Mouse (Mus musculus) MEL (cell line): ENCODE measurements around the gene Tmem255b. TPM values are rescaled to one million over a fixed set of nuclear protein-coding genes. Genes with fewer than 3 reads are reported as not detected.

Source experiments
- DNase-seq: peaks from one replicate; pipeline ENCODE4 v3.0.0; 2011; ENCODE audit warnings: low read depth, low spot score
- H3K27ac ChIP-seq: 2 replicates; pipeline ENCODE4 v1.5.1; 2012; ENCODE audit warnings: low read depth, mild to moderate bottlenecking, control low read depth, low read length, moderate library complexity; ENCODE audit not compliant: control insufficient read depth
- H3K27me3 ChIP-seq, 2 experiments: fragments of 150-350 bp in 1 of 2; sonication (generic) in 1 of 2; 2 replicates each; pipeline ENCODE4 v1.6.1; 2012; ENCODE audit warnings: low read length in 2 of 2, mild to moderate bottlenecking in 2 of 2, improper control_type of control experiment in 1 of 2, moderate library complexity in 1 of 2; ENCODE audit not compliant: insufficient read depth in 2 of 2, control insufficient read depth in 1 of 2
- H3K36me3 ChIP-seq, 2 experiments: 2 replicates each; pipeline ENCODE4 v1.6.1; 2012 to 2014; ENCODE audit warnings: low read length in 2 of 2, improper control_type of control experiment in 1 of 2, inconsistent platforms in 1 of 2, mild to moderate bottlenecking in 1 of 2; ENCODE audit not compliant: insufficient read depth in 2 of 2, control insufficient read depth in 1 of 2
- H3K4me1 ChIP-seq, 2 experiments: fragments of 150-350 bp in 1 of 2; sonication (generic) in 1 of 2; 2 replicates each; pipeline ENCODE4 v1.6.1; 2012; ENCODE audit warnings: low read length in 2 of 2, improper control_type of control experiment in 1 of 2, mild to moderate bottlenecking in 1 of 2; ENCODE audit not compliant: insufficient read depth in 2 of 2, control insufficient read depth in 1 of 2
- H3K4me3 ChIP-seq, 2 experiments: fragments of 150-350 bp in 1 of 2; sonication (generic) in 1 of 2; 2 replicates each; pipeline ENCODE4 v1.5.1; 2012; ENCODE audit warnings: low read depth in 2 of 2, low read length in 2 of 2, mild to moderate bottlenecking in 2 of 2, moderate library complexity in 2 of 2, control low read depth in 1 of 2, improper control_type of control experiment in 1 of 2; ENCODE audit not compliant: control insufficient read depth in 1 of 2, insufficient read depth in 1 of 2
- H3K79me2 ChIP-seq: 2 replicates; pipeline ENCODE4 v1.6.1; 2012; ENCODE audit warnings: mild to moderate bottlenecking, low read length, moderate library complexity; ENCODE audit not compliant: control insufficient read depth, poor library complexity, insufficient read depth
- H3K9ac ChIP-seq: 2 replicates; pipeline ENCODE4 v1.6.1; 2012; ENCODE audit warnings: low read depth, mild to moderate bottlenecking, control low read depth, low read length, moderate library complexity; ENCODE audit not compliant: control insufficient read depth, poor library complexity, severe bottlenecking
- H3K9me3 ChIP-seq: fragments of 150-350 bp; sonication (generic); replicated peaks from 2 replicates; pipeline ENCODE4 v1.6.1; 2012; ENCODE audit warnings: mild to moderate bottlenecking, low read length, improper control_type of control experiment, moderate library complexity; ENCODE audit not compliant: insufficient read depth
- BHLHE40 ChIP-seq: IDR thresholded peaks from 2 replicates; pipeline ENCODE4 v1.6.1; 2012; ENCODE audit warnings: low read depth, mild to moderate bottlenecking, inconsistent platforms, low read length, improper control_type of control experiment, borderline replicate concordance
- CHD1 ChIP-seq: IDR thresholded peaks from 2 replicates; pipeline ENCODE4 v1.6.1; 2012; ENCODE audit warnings: low read depth, mild to moderate bottlenecking, inconsistent platforms, low read length, improper control_type of control experiment
- CHD2 ChIP-seq: IDR thresholded peaks from 2 replicates; pipeline ENCODE4 v1.6.1; 2011; ENCODE audit warnings: low read length, improper control_type of control experiment
- CTCF ChIP-seq, 3 experiments: IDR thresholded peaks in 2 of 3; conservative IDR thresholded peaks in 1 of 3; 2 replicates each; pipeline ENCODE4 v1.5.1; 2011 to 2012; ENCODE audit warnings: low read length in 3 of 3, low read depth in 2 of 3, mild to moderate bottlenecking in 2 of 3, improper control_type of control experiment in 1 of 3, inconsistent platforms in 1 of 3, mixed read lengths in 1 of 3, moderate library complexity in 1 of 3; ENCODE audit not compliant: control insufficient read depth in 1 of 3, insufficient read depth in 1 of 3, poor library complexity in 1 of 3, severe bottlenecking in 1 of 3
- E2F4 ChIP-seq: IDR thresholded peaks from 2 replicates; pipeline ENCODE4 v1.6.1; 2011; ENCODE audit warnings: low read depth, low read length, improper control_type of control experiment, borderline replicate concordance
- GABPA ChIP-seq: IDR thresholded peaks from 2 replicates; pipeline ENCODE4 v1.6.1; 2012; ENCODE audit warnings: low read depth, mild to moderate bottlenecking, inconsistent platforms, low read length, improper control_type of control experiment, moderate library complexity
- GATA1 ChIP-seq: IDR thresholded peaks from 2 replicates; pipeline ENCODE4 v1.6.1; 2011; ENCODE audit warnings: low read depth, low read length, improper control_type of control experiment
- HCFC1 ChIP-seq: IDR thresholded peaks from 2 replicates; pipeline ENCODE4 v1.6.1; 2012; ENCODE audit warnings: low read depth, mild to moderate bottlenecking, inconsistent platforms, low read length, improper control_type of control experiment, moderate library complexity
- JUND ChIP-seq: IDR thresholded peaks from 2 replicates; pipeline ENCODE4 v1.6.1; 2011; ENCODE audit warnings: low read depth, mild to moderate bottlenecking, improper control_type of control experiment, low read length
- KAT2A ChIP-seq: conservative IDR thresholded peaks from 2 replicates; pipeline ENCODE4 v1.6.1; 2012; ENCODE audit warnings: low read depth, low read length, improper control_type of control experiment, inconsistent platforms
- MAFK ChIP-seq: IDR thresholded peaks from 2 replicates; pipeline ENCODE4 v1.6.1; 2011; ENCODE audit warnings: low read depth, mild to moderate bottlenecking, low read length, improper control_type of control experiment, borderline replicate concordance
- MAX ChIP-seq: IDR thresholded peaks from 2 replicates; pipeline ENCODE4 v1.6.1; 2011; ENCODE audit warnings: low read length, improper control_type of control experiment
- MAZ ChIP-seq: IDR thresholded peaks from 2 replicates; pipeline ENCODE4 v1.6.1; 2012; ENCODE audit warnings: low read depth, mild to moderate bottlenecking, inconsistent platforms, low read length, improper control_type of control experiment
- MEF2A ChIP-seq: IDR thresholded peaks from 2 replicates; pipeline ENCODE4 v1.6.1; 2014; ENCODE audit warnings: low read depth, mild to moderate bottlenecking, inconsistent platforms, low read length, improper control_type of control experiment; ENCODE audit not compliant: poor library complexity, insufficient replicate concordance, severe bottlenecking; ENCODE audit errors: extremely low read depth
- MXI1 ChIP-seq: IDR thresholded peaks from 2 replicates; pipeline ENCODE4 v1.6.1; 2011; ENCODE audit warnings: mild to moderate bottlenecking, low read depth, low read length, improper control_type of control experiment
- MYB ChIP-seq: IDR thresholded peaks from 2 replicates; pipeline ENCODE4 v1.6.1; 2011; ENCODE audit warnings: mild to moderate bottlenecking, low read depth, low read length, improper control_type of control experiment
- MYC ChIP-seq: IDR thresholded peaks from 2 replicates; pipeline ENCODE4 v1.6.1; 2011; ENCODE audit warnings: low read depth, mild to moderate bottlenecking, low read length, improper control_type of control experiment, moderate library complexity
- NRF1 ChIP-seq: IDR thresholded peaks from 2 replicates; pipeline ENCODE4 v1.6.1; 2014; ENCODE audit warnings: low read depth, mild to moderate bottlenecking, inconsistent platforms, low read length, improper control_type of control experiment, moderate library complexity; ENCODE audit not compliant: poor library complexity, insufficient read depth, severe bottlenecking
- POLR2A ChIP-seq, 2 experiments: IDR thresholded peaks; 2 replicates each; pipeline ENCODE4 v1.6.1; 2011 to 2012; ENCODE audit warnings: low read length in 2 of 2, mild to moderate bottlenecking in 2 of 2, control low read depth in 1 of 2, improper control_type of control experiment in 1 of 2, low read depth in 1 of 2, moderate library complexity in 1 of 2; ENCODE audit not compliant: control insufficient read depth in 1 of 2, insufficient read depth in 1 of 2, poor library complexity in 1 of 2
- POLR2AphosphoS2 ChIP-seq: IDR thresholded peaks from 2 replicates; pipeline ENCODE4 v1.6.1; 2011; ENCODE audit warnings: low read length, improper control_type of control experiment
- POLR2AphosphoS5 ChIP-seq: IDR thresholded peaks from 2 replicates; pipeline ENCODE4 v1.6.1; 2012; ENCODE audit warnings: low read depth, borderline replicate concordance, mild to moderate bottlenecking, inconsistent platforms, low read length, moderate library complexity, mixed read lengths
- SMC3 ChIP-seq: IDR thresholded peaks from 2 replicates; pipeline ENCODE4 v1.6.1; 2011; ENCODE audit warnings: low read depth, low read length, improper control_type of control experiment
- TBP ChIP-seq: IDR thresholded peaks from 2 replicates; pipeline ENCODE4 v1.8.0; 2011; ENCODE audit warnings: low read depth, low read length, improper control_type of control experiment
- UBTF ChIP-seq: IDR thresholded peaks from 2 replicates; pipeline ENCODE4 v1.6.1; 2012; ENCODE audit warnings: low read depth, mild to moderate bottlenecking, inconsistent platforms, low read length, improper control_type of control experiment, moderate library complexity, borderline replicate concordance; ENCODE audit not compliant: insufficient read depth
- ZC3H11A ChIP-seq: IDR thresholded peaks from 2 replicates; pipeline ENCODE4 v1.6.1; 2012; ENCODE audit warnings: low read depth, mild to moderate bottlenecking, inconsistent platforms, low read length, improper control_type of control experiment
- ZKSCAN1 ChIP-seq: IDR thresholded peaks from 2 replicates; pipeline ENCODE4 v1.6.1; 2012; ENCODE audit warnings: low read depth, mild to moderate bottlenecking, inconsistent platforms, low read length, improper control_type of control experiment, moderate library complexity
- ZNF384 ChIP-seq: IDR thresholded peaks from 2 replicates; pipeline ENCODE4 v1.6.1; 2012; ENCODE audit warnings: low read depth, mild to moderate bottlenecking, inconsistent platforms, low read length, improper control_type of control experiment
- polyA plus RNA-seq, 2 experiments: library from polyadenylated mRNA; stranded (reverse) in 1 of 2; unstranded in 1 of 2; fragments of >175 nt in 1 of 2; fragments of >200 nt in 1 of 2; gene quantifications; 2 replicates each; pipeline versions ENCODE4 v1.2.1 to v1.2.4; 2012; ENCODE audit warnings: low replicate concordance in 2 of 2, low read depth in 1 of 2; ENCODE audit not compliant: insufficient read length in 2 of 2, insufficient read depth in 1 of 2, missing spikeins in 1 of 2
- total RNA-seq: library from RNA; depleted of rRNA; stranded (reverse); fragments of 300-350 nt; gene quantifications from 2 replicates; pipeline ENCODE4 v1.2.3, GENCODE M21; 2012

Gene Tmem255b
- total and polyA plus RNA-seq, 3 experiments: not detected

GRCm38 (mm10) chr8:13507284-13507937, 72.4 kb downstream of the Tmem255b start:
- Histone ChIP-seq H3K79me2 (no peaks in the 10 kb centered on the region), H3K36me3 (peaks cover 0 to 5% of the 10 kb centered on the region in 2 experiments; a peak in 2 of 4 replicates), H3K27ac (no peak overlapping the region), H3K27me3 (no peaks in the 10 kb centered on the region), H3K4me1 (peaks cover 1 to 12% of the 10 kb centered on the region in 2 experiments), H3K9me3 (no peaks in the 10 kb centered on the region), H3K9ac (no peak overlapping the region), H3K4me3 (no peak overlapping the region)
- TF ChIP-seq NRF1: no peak
- TF ChIP-seq GABPA: no peak
- no peak for TF ChIP-seq ZNF384
- no peak for TF ChIP-seq MXI1
- no peak for TF ChIP-seq MAX
- TF ChIP-seq SMC3: no peak
- no peak for TF ChIP-seq MEF2A
- no peak for TF ChIP-seq MAFK
- no peak for TF ChIP-seq ZKSCAN1
- TF ChIP-seq BHLHE40: no peak
- TF ChIP-seq POLR2AphosphoS5: no peak
- no peak for TF ChIP-seq CHD1
- no peak for TF ChIP-seq E2F4
- no peak for TF ChIP-seq MYC
- TF ChIP-seq HCFC1: no peak
- TF ChIP-seq CTCF (IDR thresholded peaks at IDR 0.05 in 2 of 3, conservative IDR thresholded peaks at IDR 0.05 in 1 of 3; ENCODE audit: control insufficient read depth in 1 of 3, insufficient read depth in 1 of 3, low read depth in 2 of 3, low read length in 3 of 3, poor library complexity in 1 of 3, severe bottlenecking in 1 of 3): no peak
- TF ChIP-seq JUND: no peak
- DNase-seq: no peak

GRCm38 (mm10) chr8:13512016-13512415, 77.0 kb downstream of the Tmem255b start:
- Histone ChIP-seq H3K27me3 (no peaks in the 10 kb centered on the region), H3K9me3 (no peaks in the 10 kb centered on the region), H3K4me1 (peaks cover 20 to 29% of the 10 kb centered on the region in 2 experiments), H3K9ac (no peak overlapping the region), H3K27ac (no peak overlapping the region), H3K79me2 (no peaks in the 10 kb centered on the region), H3K4me3 (no peak overlapping the region), H3K36me3 (peaks cover 0 to 22% of the 10 kb centered on the region in 2 experiments; a peak in 2 of 4 replicates)
- no peak for TF ChIP-seq POLR2AphosphoS2
- TF ChIP-seq MAFK: no peak
- no peak for TF ChIP-seq UBTF
- no peak for TF ChIP-seq MEF2A
- TF ChIP-seq HCFC1: no peak
- no peak for TF ChIP-seq MYB
- TF ChIP-seq CHD2: no peak
- no peak for TF ChIP-seq TBP
- no peak for TF ChIP-seq MAZ
- no peak for TF ChIP-seq MYC
- TF ChIP-seq KAT2A: no peak
- TF ChIP-seq ZC3H11A: no peak
- TF ChIP-seq SMC3: no peak
- no peak for TF ChIP-seq NRF1
- no peak for TF ChIP-seq BHLHE40
- TF ChIP-seq POLR2A (IDR thresholded peaks at IDR 0.05; ENCODE audit: control insufficient read depth in 1 of 2, insufficient read depth in 1 of 2, low read depth in 1 of 2, low read length in 2 of 2, poor library complexity in 1 of 2): no peak
- TF ChIP-seq CHD1: no peak
- TF ChIP-seq GATA1: no peak
- TF ChIP-seq POLR2AphosphoS5: no peak
- TF ChIP-seq MXI1: no peak
- no peak for DNase-seq
